Mouse (Mus musculus): ENCODE data around the gene Smndc1.

GRCm38 (mm10) chr19:53335241-53335640 is 55.1 kb downstream of the Smndc1 start:
- TF ChIP-seq CTCF (IDR thresholded peaks at IDR 0.05): no peak
- no peak for TF ChIP-seq EP300 (IDR thresholded peaks at IDR 0.05)

All from lung, postnatal 0 days (tissue).